Mouse (Mus musculus) cerebellum, postnatal 4 days (tissue): ENCODE measurements around the gene Inha.

ENCODE experiments used
- DNase-seq, 2 experiments: peaks; one replicate each; pipeline ENCODE4 v3.0.0; 2022; ENCODE audit warnings: low spot score in 2 of 2, mixed read lengths in 1 of 2

The Inha gene

DNA sequence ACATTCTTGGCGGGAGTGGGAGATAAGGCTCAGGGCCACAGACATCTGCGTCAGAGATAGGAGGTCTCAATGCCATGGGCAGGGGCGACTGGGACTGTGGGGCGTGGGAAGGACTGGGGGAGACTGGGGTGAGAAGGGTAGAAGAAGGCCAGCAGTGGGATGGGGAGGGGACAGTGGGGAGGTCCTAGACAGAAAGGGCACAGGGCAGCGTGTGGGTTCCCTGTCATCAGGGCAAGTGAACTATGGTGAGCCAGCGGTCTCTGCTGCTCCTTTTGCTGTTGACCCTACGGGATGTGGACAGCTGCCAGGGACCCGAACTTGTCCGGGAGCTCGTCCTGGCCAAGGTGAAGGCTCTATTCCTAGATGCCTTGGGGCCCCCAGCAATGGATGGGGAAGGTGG is at the start of gene Inha:
Gene Inha (plus strand): TSS at position 72 of the 400 bp plus-strand sequence.
- no peak for DNase-seq

DNA sequence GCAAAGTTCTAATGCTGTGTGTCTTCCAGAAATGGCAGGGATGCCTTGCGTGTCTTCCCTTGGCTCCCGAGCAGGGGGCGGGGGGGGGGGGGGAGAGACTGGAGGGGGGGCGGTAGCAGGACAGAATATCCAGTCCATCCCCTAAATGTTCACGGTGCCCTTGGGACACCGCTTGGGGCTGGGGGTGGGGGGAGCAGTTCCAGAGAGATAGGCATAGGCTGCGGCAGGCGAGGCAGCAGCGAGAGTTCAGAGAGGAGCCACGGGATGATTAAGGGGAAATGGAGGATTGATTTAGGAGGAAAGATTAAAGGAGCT is 49.2 kb upstream of the Inha start:
- DNase-seq: no peak

DNA sequence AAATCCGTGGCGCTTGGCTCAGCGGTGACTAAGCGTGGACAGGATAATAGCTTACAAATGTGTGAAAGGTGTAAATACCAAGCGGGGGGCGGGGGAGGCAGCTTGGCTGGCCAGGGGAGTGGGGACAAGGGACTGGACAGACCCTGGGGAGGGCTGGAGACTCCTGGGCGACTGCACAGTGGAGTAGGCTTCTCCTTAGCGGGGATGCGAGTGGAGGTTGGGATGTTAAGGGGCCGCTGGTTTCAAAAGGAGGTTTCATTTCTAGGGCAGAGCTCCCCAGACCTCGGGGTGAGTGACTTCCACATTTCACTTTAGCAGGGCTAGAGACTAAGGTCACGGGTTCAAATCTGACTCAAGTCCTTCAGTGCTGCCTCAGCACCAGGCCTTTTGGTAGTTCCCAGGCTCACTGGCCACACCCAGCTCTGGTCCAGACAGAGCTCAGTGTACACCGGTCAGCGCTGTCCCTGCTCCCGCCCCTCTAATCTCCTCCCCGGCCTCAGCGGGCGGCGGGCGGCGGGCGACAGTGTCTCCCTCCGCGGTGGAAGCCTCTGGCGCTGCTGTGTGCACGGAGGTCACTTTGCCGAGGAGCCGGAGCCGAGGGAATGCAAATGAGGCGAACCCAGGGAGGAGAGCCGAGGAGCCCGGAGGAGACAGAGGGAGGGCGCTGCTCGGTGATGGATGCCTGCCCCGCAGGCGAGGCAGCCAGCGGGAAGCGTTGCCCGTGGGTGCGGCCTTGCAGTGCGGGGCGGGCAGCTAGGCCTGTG is 48.7 kb upstream of the Inha start:
- no peak for DNase-seq

- peak in 1 of 2 experiments; percentile 19 for DNase-seq
These were observed 47.8 kb upstream of the Inha start for GRCm38 (mm10) chr1:75458789-75459684.

GRCm38 (mm10) chr1:75460297-75460696 is 46.6 kb upstream of the Inha start:
- no peak for DNase-seq

DNA sequence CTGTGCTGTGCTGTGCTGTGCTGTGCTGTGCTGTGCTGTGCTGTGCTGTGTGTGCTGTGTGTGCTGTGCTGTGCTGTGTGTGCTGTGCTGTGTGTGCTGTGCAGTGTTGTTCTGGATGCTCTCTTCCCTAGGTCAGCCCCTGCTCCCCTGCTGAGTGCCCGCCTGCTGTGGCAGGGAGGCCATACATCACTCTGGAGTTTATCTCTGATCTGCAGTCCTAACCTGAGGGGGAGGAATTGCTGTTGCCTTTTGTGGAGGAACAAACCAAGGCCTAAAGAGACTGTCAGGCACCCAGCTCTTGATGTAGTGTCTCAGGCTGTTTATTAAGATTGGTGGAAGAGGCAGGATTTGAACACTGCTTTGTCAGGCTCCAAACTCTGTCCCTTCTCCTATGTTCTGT is 44.2 kb upstream of the Inha start:
- no peak for DNase-seq

DNA sequence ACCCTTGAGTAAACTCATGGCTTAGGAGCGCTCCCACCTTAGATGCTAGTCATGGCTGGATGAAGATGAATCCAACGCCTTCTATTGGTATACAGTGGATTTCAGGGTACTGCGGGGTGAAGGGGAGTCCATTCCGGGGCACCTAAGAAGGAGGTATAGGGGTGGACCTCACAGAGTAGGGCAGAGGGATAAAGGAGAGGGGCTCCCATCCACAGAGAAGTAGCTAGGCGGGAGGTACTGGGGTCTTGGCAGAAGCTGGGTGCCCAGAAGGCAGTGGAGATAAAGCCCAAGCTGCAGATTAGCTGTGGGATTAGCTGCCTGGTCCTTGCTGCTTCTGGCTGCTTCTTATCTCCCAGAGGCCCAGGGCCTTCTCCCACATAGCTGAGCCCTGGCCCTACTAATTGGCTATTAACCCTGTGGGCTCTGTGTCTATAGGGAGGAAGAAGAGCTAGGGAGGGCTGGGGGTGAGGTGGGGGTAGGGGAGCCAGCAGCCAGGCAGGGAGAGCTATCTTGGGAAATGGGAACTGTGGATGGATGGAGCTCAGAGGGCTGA is 43.1 kb upstream of the Inha start:
- DNase-seq: no peak

DNA sequence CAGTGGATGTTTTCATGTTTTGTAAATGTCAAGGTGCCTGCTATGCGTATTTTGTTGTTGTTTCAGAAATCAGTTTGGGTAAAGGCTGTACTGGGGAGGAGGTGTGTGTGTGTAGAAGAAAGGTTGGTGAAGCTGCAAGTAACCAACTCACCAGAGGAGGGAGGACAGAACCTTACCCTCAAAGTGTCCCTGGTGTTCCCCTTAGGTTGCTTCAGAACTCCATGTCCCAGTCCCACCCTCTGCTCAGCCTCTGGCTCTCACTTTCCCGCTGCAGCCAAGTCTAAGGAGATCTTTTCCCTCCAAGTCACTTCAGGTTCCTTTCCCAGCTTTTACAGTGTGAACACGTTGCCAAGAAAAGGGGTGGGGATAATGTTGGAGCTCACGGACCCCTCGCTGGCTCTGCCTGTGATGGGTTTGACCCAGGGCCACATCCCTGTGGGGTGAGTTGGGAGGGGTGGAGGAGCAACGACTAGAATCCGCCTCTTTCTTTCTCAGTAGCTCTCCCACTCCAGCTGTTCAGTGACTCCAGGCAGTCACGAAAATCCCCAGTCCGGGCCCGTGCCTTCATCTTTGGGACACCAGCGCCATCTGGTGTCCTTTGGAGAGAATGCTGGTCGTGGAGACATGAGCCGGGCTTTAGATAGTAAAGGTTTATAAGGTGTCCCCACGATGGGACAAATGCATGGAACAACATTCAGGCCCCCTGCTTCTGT is 39.5 kb upstream of the Inha start:
- peak; percentile 69 to 84 for DNase-seq

DNA sequence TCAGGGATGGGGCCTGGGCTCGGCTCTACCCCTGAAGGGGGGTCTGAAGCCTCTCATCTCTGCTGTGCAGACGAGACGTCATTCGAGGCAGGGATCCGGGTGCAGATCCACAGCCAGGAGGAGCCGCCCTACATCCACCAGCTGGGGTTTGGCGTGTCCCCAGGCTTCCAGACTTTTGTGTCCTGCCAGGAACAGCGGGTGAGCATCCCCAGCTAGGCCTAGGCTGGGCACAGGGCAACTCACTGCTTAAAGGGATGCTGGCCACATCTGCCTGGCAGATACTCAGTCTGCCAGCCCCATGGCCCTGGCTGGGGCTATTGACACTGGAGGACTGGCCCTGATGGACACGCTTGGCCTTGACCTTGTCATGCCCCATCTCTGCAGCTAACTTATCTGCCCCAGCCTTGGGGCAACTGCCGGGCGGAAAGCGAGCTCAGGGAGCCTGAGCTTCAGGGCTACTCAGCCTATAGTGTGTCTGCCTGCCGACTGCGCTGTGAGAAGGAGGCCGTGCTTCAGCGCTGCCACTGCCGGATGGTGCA is 37.5 kb upstream of the Inha start:
- no peak for DNase-seq

DNA sequence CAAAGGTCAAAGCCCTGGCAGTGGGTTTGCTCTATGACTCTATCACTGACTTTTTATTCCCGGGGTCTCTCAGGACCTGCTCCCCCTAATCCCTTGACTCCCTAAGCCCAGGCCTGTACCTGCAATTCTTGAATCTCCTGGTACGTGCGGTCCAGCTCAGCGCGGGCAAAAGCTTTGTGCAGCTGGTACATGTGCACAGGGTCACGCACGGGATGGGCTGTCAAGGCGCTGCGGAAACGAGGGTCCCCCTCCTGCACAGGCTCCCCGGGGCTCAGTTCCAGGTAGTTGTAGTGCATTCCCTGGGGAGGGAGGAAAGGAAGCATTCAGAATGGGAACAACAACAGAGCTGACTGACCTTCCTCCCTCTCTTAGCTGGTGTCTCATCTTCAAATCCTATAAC is 30.4 kb upstream of the Inha start:
- no peak for DNase-seq

GRCm38 (mm10) chr1:75477264-75477965 is 29.5 kb upstream of the Inha start:
- DNase-seq: peak; percentile 75 to 90

GRCm38 (mm10) chr1:75477966-75478290 is 28.9 kb upstream of the Inha start:
- no peak for DNase-seq

DNA sequence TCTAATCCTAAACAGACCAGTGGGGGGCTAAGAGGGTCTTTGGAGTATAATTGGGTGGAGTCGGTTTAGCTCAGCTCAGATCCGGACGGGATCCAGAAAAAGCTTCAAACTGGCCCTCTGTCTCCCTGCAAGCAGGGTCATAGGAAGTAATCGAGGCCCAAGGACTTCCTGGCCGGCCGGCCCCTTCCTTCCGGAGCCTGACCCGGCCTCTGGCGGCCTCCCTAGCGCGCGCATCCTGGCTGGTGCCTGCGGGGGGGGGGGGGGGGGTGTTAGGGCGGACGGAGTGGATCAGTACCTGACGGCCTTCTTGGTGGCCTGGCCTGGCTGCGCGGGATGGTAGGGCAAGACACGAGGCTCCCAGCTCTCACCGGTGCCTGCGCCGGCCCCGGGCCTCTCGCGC is 28.4 kb upstream of the Inha start:
- DNase-seq: no peak

DNA sequence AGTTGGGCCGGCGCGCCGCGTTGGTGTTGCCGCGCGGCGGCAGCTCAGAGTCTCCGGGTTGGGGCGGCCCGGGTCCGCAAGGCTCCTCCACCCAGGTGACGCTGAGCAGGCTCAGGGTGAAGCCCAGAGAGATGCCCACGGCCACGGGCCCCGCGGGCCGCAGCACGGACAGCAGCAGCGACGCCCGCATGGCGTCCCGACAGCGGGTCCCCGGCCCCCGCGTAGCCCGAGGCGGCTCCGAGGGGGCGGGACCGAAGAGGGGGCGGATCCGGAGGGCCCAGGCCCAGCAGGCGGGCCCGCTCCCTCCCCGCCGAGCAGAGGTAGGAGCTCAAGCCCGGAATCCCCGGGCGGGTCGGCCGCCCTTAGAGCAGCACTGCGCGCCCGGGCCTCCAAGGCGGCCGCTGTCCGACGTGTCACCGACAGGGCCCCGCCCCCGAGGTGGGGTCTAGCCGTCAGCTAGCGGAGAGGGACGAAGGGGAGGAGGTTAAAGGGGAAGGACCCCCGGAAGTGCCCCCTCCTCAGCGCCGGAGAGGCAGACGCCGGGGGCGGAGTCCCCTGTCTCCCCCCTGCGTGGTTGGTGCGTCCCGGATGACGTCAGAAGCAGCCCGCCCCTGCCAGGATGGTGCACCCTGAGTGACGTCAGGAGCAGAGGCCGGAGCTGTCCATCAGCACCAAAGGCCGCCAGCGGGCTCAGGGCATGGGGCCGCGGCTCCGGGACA is 27.8 kb upstream of the Inha start, which contains the start of the genes Chpf and Tmem198:
Gene Chpf (minus strand): TSS at position 392 of the 719 bp plus-strand sequence.
Gene Tmem198 (plus strand): TSS at position 617 of the 719 bp plus-strand sequence.
- DNase-seq: peak; percentile 97 to 98

DNA sequence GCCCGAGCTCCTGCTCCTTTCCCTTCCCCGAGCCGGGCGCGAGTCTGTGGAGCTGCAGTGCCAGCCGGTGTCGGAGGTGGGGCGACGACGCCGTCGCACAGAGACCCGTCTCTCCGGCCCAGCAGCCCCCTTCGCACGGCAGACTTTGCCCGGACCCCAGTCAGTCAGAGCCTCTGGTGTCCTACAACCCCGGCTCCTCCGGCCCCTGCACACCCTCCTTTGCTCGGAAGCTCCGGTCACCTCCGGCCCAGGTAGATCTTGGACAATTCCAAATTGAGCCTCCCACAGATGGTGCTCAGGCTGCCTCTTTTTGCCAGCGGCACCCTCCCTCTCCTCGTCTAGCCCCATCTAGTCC is 27.3 kb upstream of the Inha start:
- DNase-seq: no peak

- DNase-seq: no peak
These were observed 26.8 kb upstream of the Inha start for GRCm38 (mm10) chr1:75480036-75480435.

DNA sequence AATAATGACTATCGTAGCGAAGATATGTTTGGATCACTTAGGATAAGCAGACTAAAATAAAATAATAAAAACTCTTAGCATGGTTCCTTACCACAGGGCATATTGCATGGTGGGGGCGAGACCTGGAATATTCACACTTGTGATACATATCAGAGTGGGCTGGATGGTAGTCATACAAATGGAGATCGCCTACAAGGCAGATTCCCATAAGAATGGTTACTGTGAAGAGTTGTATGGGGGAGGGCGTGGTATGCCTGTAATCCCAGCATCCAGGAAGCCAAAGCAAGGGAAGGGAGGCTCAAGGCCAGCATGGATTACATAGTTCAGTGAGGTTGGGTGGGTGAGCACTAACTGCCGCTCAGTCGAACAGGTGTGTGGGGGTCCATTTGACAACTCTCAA is 26.1 kb upstream of the Inha start:
- DNase-seq: no peak

- DNase-seq: no peak
These were observed 20.3 kb upstream of the Inha start for GRCm38 (mm10) chr1:75486561-75486960.

GRCm38 (mm10) chr1:75487040-75487404 is 19.9 kb upstream of the Inha start:
- DNase-seq: peak in 1 of 2 experiments; percentile 31

- peak; percentile 34 to 62 for DNase-seq
These were observed 19.3 kb upstream of the Inha start for GRCm38 (mm10) chr1:75487405-75488161.
